Mouse (Mus musculus) heart, postnatal 14 days (tissue): ENCODE results near the gene Lsm2. TPM values are rescaled to one million over a fixed set of nuclear protein-coding genes. Genes with fewer than 3 reads are reported as not detected.
A peak's percentile ranks its signal among the peaks of the same experiment; 100 is the strongest.
"Not testable (repeated sequence)": the region's sequence is repeated elsewhere in the genome, so short reads cannot be mapped to it uniquely, and the experiment has no call there.

ENCODE experiments used
- DNase-seq, 2 experiments: peaks; one replicate each; pipeline ENCODE4 v3.0.0; 2021 to 2022
- intact Hi-C: fragments of 180-260 bp; cut with DNase I; formaldehyde crosslinking; loops from one replicate; pipeline ENCODE4 v1.15.1; 2025
- total RNA-seq, 2 experiments: library from RNA; stranded (reverse); gene quantifications; 2 replicates each; pipeline ENCODE4 v1.2.3; 2021

Lsm2 gene
- total RNA-seq, 2 experiments from 2014 or later: 19.2 to 25.0 TPM

DNA sequence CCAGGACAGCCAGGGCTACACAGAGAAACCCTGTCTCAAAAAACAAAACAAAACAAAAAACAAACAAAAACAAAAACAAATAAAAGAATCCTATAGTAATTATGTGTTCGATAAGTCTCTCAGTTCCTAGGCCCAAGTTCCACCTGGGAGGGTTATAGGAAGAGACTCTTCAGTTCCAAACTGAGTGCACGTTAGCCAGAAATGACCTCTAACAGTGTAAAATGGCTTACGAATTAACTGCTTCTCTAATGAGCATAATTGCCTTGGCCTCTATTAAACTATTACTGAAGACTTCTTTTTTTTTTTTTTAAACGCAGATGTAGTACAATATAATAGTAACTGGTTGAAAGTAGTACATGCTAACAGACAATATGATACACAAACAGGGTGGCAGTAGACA is 27.8 kb upstream of the Lsm2 start:
- no peak for DNase-seq
- intact Hi-C loops: no loop called here

DNA sequence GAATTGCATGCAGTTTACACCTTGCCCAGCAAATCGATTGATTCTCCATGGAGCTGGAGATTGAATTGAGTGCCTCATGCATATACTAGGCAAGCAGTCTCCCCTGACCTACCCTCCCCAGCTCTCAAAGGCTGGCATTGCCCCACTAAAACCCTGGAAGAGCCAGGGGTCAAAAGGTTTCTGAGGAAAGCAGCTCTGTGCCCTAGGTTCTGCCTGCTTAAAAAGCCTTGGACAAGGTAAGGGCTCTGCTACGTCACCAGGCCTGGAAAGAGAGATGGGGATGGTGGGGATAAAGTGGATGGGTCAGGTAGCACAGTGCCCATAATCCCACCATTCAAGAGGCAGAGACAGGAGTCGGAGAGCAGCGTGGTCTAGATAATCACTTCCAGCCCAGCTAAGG is 26.8 kb upstream of the Lsm2 start:
- intact Hi-C loops: loop anchor here (1.0 kb wide), 1 partner anchor 23 kb away; no protein-coding TSS in a partner anchor
- DNase-seq: no peak

DNA sequence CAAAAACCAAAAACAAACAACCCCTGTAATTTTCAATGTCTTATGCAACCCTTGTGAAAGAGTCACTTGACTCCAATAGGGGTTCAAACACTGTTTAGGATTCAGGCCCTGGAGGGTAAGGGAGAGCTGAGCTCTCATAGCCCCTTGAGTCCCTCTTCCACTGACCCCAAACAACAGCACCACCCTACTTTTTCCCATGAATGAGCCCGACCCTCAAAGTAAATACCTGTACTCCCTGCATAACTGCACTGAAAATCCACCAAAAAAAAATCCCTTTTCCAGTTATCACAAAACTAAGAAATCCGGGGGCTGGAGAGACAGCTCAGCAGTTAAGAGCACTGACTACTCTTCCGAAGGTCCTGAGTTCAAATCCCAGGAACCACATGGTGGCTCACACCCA is 25.8 kb upstream of the Lsm2 start:
- intact Hi-C loops: loop anchor here (1.0 kb wide), 1 partner anchor 22 kb away; no protein-coding TSS in a partner anchor

DNA sequence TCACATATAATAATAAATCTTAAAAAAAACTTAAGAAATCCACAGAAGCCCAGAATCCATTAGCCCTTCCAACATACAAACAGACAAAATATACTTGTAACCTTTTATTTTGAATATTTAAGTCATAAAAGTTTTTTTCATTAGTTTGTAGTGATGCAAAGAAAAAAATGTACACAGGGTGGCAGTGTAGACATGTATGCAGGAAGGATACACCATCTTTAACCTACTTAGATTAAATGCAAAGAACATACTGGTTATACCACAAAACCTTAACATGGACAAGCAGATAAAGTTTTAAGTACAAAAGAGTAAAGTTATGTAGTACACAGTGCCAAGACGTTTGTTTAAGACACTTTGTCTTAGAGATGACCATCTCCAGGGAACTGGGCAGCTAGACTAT is 25.3 kb upstream of the Lsm2 start:
- no peak for DNase-seq
- intact Hi-C loops: no loop called here

More for the DNA sequence above, 25.8 kb upstream of the Lsm2 start:
- DNase-seq: no peak

DNA sequence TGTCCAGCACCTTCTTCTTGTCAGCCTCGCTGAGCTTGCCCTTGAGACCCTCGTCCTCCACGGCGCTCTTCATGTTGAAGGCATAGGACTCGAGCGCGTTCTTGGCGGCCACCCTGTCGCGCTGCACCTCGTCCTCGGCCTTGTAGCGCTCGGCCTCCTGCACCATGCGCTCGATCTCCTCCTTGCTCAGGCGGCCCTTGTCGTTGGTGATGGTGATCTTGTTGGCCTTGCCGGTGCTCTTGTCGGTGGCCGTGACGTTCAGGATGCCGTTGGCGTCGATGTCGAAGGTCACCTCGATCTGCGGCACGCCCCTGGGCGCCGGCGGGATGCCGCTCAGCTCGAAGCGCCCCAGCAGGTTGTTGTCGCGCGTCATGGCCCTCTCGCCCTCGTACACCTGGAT is 24.4 kb upstream of the Lsm2 start:
- intact Hi-C loops, DNase-seq: not testable (repeated sequence)

DNA sequence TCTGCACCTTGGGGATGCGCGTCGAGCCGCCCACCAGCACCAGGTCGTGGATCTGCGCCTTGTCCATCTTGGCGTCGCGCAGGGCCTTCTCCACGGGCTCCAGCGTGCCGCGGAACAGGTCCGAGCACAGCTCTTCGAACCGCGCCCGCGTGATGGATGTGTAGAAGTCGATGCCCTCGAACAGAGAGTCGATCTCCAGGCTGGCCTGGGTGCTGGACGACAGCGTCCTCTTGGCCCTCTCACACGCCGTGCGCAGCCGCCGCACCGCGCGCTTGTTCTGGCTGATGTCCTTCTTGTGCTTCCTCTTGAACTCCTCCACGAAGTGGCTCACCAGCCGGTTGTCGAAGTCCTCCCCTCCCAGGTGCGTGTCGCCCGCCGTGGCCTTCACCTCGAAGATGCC is 23.7 kb upstream of the Lsm2 start:
- DNase-seq, intact Hi-C loops: not testable (repeated sequence)

DNA sequence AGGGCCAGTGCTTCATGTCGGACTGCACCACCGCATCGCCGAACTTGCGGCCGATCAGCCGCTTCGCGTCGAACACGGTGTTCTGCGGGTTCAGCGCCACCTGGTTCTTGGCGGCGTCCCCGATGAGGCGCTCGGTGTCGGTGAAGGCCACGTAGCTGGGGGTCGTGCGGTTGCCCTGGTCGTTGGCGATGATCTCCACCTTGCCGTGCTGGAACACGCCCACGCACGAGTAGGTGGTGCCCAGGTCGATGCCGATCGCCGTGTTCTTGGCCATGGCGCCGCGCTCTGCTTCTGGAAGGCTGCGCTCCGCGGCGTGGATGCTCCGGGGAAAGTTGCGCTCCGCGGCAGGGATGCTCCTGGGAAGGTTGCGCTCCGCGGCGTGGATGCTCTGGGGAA is 22.9 kb upstream of the Lsm2 start:
- DNase-seq, intact Hi-C loops: not testable (repeated sequence)

DNA sequence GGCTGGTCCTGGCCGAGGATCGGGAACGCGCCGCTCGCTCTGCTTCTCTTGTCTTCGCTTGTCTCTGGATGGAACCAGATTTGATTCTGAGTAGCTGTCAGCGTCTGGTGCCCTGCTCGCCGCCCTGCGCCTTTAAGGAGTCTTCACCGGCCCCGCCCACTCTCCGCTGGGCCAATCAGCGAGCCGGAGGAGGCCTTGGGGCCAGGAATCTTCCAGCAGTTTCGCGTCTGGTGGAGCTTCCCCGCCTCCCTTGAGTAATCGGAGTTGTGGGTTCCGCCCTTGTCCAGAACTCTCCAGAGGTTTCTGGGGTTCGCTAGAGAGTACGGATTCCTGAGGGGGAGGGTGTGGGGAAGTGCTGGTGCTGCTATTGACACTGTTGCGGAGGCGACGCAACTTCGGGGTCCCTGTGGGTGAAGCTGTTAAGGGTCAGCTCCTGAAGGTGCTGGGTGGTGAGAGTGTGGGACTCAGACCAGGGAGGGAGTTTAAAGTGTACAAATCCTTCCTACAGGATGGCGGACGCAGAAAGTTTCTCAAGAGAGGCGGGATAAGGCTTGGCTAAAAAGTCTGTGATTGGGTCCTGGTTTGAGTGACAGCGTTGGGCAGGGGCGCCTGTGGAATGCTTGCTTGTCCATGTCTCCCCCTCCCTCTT is 22.4 kb upstream of the Lsm2 start, which contains the start of gene Hspa1b:
TSS of gene Hspa1b (minus strand) at position 109 of the 649 bp plus-strand sequence.
- DNase-seq: peak; percentile 79 to 81
- intact Hi-C loops: not testable (repeated sequence)

DNA sequence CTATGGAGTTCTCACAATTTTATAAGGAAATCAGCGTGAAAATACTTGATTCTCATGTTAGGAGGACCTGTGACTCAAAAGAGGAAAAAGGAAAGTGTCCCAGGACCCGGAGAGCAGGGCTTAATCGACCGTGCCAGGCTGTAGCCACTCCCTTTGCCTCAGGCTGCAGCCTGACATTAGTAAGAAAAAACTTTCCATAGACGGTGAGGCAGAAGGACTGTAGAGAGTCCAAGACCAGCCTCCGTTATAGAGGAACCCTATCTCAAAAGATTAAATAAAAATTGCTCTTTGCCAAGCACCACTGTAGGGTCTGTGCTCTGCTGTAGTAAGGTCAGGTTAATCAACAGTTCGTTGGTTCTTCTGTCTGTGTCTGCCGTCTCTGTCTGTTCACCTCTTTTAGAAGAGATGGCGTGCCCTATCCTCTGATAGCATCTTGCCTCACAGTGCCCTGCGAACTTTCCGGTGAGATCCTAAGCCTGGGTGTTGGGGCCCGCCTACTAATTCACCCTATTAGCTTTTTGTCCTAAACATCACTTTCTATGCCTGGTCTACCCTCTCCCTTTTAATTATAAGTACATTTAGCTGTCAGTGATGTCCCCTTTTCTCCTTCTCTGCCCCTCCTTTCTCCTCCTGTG is 21.7 kb upstream of the Lsm2 start:
- intact Hi-C loops: no loop called here
- DNase-seq: peak; percentile 29 to 42

DNA sequence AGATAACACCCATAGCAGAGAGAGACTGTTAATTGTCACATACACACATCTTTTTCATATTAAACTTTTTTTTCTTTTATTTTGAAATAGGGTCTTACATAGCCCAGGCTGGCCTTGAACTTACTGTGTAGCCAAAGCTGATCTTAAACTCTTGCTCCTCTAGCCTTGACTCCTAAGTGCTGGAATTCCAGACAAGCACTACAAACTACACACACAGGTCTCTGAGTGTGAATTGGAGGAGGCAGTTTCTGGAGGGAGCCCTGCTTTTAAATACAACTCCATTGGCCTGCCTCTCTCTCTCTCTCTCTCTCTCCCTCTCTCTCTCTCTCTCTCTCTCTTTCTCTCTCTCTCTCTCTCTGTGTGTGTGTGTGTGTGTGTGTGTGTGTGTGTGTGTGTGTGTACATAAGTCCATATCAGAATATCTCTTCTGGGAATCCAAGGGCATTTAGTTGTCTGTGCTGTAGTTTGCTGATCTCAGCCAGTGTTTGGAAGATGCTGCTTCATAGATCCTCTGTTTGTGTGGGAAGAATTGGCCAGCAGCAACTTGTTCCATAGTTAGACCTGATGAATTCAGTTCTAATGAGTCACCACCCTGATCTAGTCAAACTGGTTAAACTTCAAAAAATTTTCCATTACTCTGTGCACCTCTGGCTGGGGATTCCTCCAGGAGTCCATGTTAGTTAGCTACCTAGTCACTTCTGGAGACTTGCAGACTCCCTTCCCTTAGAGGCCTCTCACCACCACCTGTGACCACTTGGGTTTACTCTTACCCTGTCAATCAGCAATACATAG is 20.8 kb upstream of the Lsm2 start:
- intact Hi-C loops: no loop called here
- no peak for DNase-seq

DNA sequence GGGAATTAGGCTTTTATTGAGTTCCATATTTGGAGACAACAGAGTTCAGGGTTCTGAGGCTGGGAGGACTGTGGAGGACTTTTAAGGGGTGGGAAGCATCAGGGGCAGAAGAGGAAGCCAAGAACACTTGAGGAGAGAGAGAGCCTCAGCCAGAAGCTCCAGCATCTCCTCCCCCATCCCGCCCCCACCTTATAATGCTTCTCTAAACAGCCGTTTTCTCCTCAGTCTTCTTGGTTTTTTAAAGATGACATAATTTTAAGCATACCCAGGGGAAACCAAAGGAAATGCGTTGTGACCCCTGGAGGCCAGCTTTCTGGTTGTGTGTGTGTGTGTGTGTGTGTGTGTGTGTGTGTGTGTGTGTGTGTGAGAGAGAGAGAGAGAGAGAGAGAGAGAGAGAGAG is 19.5 kb upstream of the Lsm2 start:
- DNase-seq: peak in 1 of 2 experiments; percentile 6

DNA sequence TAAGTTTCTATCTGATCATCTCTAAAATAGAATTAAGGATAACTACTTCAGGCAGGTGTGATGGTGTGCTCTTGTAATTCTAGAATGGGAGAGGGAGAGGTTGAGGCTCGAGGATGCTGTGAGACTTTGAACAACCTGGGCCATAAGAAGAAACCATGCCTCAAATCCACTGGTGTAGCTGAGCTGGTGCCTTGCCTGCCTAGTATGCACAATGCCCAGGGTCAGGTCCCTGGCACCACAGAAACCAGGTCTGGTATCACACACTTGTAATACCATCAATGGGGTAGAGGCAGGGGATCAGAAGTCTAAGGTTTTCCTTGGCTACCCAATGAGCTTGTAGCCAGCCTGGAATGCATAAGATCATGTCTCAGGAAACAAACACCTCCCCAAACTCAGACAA is 18.8 kb upstream of the Lsm2 start:
- no peak for DNase-seq
- intact Hi-C loops: no loop called here

More for the DNA sequence above, 19.5 kb upstream of the Lsm2 start:
- intact Hi-C loops: no loop called here

DNA sequence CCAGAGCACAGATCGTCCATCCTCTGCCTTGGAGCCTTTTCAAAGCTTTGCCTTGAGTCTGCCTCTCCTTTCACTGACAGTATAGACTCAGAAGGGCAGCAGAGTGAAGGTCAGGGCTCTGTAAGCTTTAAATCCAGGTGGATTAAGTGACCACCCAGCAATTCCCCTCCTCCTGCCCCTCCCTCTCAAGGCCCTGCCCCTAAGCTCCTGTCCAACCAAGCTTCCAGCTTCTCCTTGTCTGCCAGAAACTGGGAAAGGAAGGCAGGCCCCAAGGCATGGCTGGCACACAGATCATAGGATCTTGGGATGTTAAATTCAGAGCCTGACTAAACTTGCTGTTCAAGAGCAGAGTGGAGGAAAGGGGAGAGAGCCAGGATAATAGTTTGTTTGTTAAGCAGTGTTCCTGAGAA is 17.0 kb upstream of the Lsm2 start:
- no peak for DNase-seq
- intact Hi-C loops: no loop called here

DNA sequence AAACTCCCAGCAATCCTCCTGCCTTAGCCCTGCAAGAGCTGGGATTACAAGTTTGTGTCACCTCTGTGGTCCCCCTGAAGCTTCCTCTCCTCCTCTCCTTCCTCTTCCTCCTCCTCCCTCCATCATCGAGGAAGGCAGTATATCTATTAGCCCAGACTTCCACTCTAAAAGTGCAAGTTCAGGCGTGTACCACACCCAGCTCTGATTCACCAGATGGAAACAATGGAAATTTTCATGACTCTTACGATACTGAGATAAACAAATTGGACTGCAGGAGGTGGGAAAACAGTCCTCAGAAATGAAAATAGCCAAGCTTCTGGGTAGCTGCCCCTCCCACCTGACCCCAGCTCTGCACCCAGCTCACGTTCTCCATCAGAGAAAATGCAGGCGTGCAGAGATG is 16.0 kb upstream of the Lsm2 start:
- DNase-seq: no peak

DNA sequence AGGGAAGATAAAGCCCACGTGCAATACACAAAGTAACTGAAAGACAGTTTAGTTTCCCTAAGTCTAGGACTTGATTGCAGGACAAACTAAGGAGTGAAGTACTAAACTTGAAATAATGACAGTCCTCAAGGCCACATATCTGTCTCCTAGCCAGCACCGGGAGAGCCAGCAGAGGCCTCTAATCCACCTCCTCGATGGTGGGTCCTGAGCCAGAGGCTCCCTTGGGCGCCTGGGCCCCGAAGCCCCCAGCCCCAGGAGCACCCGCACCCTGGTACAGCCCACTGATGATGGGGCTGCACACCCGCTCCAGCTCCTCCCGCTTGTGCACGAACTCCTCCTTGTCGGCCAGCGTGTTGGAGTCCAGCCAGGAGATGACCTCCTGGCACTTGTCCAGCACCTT is 11.8 kb upstream of the Lsm2 start, which contains the start of gene Gm20481:
TSS of gene Gm20481 (plus strand) at position 91 of the 400 bp plus-strand sequence.
- DNase-seq, intact Hi-C loops: not testable (repeated sequence)

More for the DNA sequence above, 16.0 kb upstream of the Lsm2 start:
- intact Hi-C loops: no loop called here

DNA sequence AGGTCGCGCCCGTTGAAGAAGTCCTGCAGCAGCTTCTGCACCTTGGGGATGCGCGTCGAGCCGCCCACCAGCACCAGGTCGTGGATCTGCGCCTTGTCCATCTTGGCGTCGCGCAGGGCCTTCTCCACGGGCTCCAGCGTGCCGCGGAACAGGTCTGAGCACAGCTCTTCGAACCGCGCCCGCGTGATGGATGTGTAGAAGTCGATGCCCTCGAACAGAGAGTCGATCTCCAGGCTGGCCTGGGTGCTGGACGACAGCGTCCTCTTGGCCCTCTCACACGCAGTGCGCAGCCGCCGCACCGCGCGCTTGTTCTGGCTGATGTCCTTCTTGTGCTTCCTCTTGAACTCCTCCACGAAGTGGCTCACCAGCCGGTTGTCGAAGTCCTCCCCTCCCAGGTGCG is 10.8 kb upstream of the Lsm2 start:
- DNase-seq, intact Hi-C loops: not testable (repeated sequence)

DNA sequence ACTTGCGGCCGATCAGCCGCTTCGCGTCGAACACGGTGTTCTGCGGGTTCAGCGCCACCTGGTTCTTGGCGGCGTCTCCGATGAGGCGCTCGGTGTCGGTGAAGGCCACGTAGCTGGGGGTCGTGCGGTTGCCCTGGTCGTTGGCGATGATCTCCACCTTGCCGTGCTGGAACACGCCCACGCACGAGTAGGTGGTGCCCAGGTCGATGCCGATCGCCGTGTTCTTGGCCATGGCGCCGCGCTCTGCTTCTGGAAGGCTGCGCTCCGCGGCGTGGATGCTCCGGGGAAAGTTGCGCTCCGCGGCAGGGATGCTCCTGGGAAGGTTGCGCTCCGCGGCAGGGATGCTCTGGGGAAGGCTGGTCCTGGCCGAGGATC is 10.0 kb upstream of the Lsm2 start:
- DNase-seq, intact Hi-C loops: not testable (repeated sequence)

DNA sequence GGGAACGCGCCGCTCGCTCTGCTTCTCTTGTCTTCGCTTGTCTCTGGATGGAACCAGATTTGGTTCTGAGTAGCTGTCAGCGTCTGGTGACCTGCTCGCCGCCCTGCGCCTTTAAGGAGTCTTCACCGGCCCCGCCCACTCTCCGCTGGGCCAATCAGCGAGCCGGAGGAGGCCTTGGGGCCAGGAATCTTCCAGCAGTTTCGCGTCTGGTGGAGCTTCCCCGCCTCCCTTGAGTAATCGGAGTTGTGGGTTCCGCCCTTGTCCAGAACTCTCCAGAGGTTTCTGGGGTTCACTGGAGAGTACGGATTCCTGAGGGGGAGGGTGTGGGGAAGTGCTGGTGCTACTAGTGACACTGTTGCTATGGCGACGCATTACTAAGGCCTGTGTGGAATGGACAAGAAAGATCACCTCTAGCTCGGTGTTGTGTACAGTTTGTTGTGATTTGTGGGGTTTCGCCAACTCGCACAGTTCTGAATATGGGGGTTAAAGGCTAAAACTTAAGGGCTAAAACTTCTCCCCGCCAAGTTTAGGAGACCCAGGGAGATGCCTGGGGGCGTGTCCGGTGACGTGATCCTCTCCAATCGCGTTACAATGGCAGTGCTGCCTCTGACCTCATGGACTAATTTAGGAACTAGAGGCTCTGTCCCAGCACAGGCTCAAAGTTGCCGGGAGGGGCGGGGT is 9.5 kb upstream of the Lsm2 start, which contains the start of the genes Hspa1a and Hspa1l:
TSS of gene Hspa1a (minus strand) at position 88 of the 681 bp plus-strand sequence.
TSS of gene Hspa1l (plus strand) at position 635 of the 681 bp plus-strand sequence.
- intact Hi-C loops: not testable (repeated sequence)
- peak; percentile 79 to 85 for DNase-seq

DNA sequence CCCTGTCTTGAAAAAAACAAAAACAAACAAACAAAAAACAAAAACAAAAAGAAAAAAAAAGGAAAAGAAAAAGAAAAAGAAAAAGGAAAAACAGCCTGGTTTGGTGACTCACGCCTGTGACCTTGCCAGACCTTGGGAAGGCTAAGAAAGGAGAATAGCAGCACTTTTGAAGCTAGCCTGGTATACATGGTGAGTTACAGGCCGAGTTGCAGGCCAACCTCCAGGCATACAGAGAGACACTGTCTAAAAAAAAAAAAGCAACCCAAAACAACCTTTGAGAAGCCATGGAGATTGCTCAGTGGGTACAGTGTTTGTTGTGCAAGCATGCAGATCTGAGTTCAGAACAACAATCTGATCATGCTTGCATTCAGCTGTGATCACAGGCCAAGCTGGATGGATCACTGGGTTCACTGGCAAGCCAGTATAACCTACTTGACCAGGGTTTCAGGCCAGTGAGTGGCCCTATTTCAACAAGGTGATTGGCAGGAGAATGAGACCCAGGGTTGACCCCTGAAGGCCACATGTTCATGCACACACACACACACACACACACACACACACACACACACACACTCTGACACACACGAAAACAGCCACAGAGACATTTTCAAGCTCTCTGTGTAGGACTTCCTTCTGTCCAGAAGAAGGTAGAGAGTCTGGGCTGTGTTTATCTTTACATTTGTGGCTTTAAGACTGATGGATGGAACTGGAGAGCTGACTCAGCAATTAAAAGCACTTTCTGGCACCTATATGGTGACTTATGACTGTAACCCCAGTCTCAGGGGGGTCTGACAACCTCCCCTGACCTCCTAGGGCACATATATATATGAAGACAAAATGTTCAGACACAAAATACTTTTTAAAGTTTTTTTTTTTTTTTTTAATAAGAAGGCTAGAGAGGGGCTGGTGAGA is 5.8 kb upstream of the Lsm2 start:
- intact Hi-C loops: no loop called here
- DNase-seq: no peak
